Mouse (Mus musculus): ENCODE measurements at regions not wholly inside any gene's neighbourhood (a gene's known extent, or its start where the extent isn't known, plus 50 kb on each side); places are given as distances from the start of the nearest gene placed in this dataset.

DNA sequence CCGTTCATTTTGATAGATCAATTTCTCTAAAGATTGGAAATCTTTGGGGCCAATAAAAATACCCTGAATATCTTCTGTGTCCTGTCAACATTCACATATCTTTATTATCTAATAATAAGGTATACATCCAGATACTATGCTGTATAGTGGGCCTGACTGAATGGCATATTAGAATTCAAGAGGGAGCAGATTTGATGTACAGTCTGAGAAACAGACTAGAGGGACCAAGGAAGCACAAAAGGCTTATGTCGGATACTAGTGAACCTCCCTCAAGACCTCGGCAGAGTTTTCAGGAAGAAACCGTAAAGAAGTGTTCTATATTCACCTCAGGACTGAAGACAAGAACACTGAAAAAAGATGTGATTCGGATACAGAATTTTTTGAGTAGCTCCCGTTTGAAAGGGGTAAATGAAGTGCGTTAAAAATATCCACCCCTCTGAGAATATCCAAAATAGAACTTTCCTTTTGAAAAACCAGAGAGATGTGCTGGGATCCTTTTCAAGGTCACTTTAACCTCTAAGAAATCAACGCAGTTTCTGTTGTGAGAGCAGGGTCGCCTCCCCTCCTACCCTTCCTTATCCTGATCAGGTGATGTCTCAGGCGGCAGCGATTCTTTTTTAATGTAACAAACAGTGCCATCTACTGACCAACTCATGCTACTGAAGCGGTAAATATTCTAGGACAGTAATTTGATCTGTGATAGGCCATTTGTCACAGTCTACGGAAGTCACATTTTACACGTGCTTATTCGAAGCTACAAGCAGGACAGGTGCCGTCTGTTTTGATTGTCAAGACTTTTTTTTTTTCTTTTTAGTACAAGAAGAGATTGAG, 485.1 kb upstream of the Hsf2 start:
- no peak for TF ChIP-seq ZNF384 (IDR thresholded peaks at IDR 0.05; ENCODE audit: low read depth, low read length)
- no peak for TF ChIP-seq HCFC1 (IDR thresholded peaks at IDR 0.05; ENCODE audit: borderline replicate concordance, insufficient read depth, low read length)
- no peak for TF ChIP-seq CHD2 (IDR thresholded peaks at IDR 0.05; ENCODE audit: low read depth, low read length)
- no peak for TF ChIP-seq MAFK (IDR thresholded peaks at IDR 0.05; ENCODE audit: insufficient read depth, low read depth, low read length)
- TF ChIP-seq ZC3H11A (IDR thresholded peaks at IDR 0.05; ENCODE audit: borderline replicate concordance, low read depth, low read length), result peak; percentile 54; the same call in 1 of the 2 replicates
